Mouse (Mus musculus): ENCODE measurements around the gene Alg2. TPM values are rescaled to one million over a fixed set of nuclear protein-coding genes. Genes with fewer than 3 reads are reported as not detected.
A peak's percentile ranks its signal among the peaks of the same experiment; 100 is the strongest.

The Alg2 gene
- total and polyA plus RNA-seq, 3 experiments, result 6.0 to 6.2 (median 6.1) TPM

GRCm38 (mm10) chr4:47503045-47503444 lies 28.9 kb upstream of the Alg2 start:
- TF ChIP-seq CTCF (IDR thresholded peaks at IDR 0.05), result no peak
- TF ChIP-seq EP300 (IDR thresholded peaks at IDR 0.05; ENCODE audit: insufficient read depth, low read depth, low read length), result no peak
- TF ChIP-seq POLR2A (IDR thresholded peaks at IDR 0.05; ENCODE audit: insufficient read depth, low read depth, low read length), result no peak
- H3K4me1 ChIP-seq (ENCODE audit: control insufficient read depth, insufficient read depth, low read length), result no peaks in the 10 kb centered on the region
- intact Hi-C loops (cut with DNase I), result loop anchor here (10.0 kb wide), 2 partner anchors 692 to 902 kb away; no protein-coding TSS in a partner anchor
- no peak overlapping the region for H3K9ac ChIP-seq (ENCODE audit: low read depth, low read length)
- no peak overlapping the region for H3K27ac ChIP-seq
- no peaks in the 10 kb centered on the region for H3K27me3 ChIP-seq (ENCODE audit: control insufficient read depth, insufficient read depth, low read length)
- no peak overlapping the region for H3K4me3 ChIP-seq
- DNase-seq, result no peak
- no peaks in the 10 kb centered on the region for H3K79me2 ChIP-seq (replicated peaks; ENCODE audit: control insufficient read depth, insufficient read depth, low read length)
- WGBS, result 66% methylated on average over 6 of the region's 6 CpGs
- no peaks in the 10 kb centered on the region for H3K36me3 ChIP-seq (ENCODE audit: control insufficient read depth, insufficient read depth, low read length)

DNA sequence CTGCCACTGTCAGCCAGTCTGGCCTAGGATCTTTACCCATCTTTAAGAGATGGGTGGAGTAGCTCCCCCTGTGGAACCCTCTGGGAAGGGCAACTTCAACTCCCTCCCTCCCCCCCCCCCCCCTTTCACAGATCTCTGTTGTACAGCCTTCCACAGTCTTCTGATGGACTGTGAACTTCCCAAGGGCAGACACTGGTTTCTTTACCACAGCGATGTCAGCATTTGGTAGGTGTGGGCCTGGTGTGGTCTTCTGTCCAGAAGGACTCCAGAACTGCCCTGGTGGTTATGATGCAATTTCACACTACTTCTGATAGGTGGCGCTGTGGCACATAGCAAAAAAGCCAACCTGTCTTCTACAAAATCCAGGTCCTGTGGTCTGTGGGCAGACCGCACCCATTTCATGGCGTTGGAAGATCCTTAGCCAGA lies 28.4 kb upstream of the Alg2 start:
- DNase-seq, result peak; percentile 26 to 31
- Histone ChIP-seq H3K27me3 (ENCODE audit: control insufficient read depth, insufficient read depth, low read length) (no peaks in the 10 kb centered on the region), H3K4me1 (ENCODE audit: control insufficient read depth, insufficient read depth, low read length) (no peaks in the 10 kb centered on the region), H3K79me2 (replicated peaks; ENCODE audit: control insufficient read depth, insufficient read depth, low read length) (no peaks in the 10 kb centered on the region), H3K36me3 (ENCODE audit: control insufficient read depth, insufficient read depth, low read length) (no peaks in the 10 kb centered on the region), H3K27ac (no peak overlapping the region), H3K4me3 (no peak overlapping the region), H3K9ac (ENCODE audit: low read depth, low read length) (no peak overlapping the region)
- intact Hi-C loops (cut with DNase I), result loop anchor here (10.0 kb wide), 2 partner anchors 692 to 902 kb away; no protein-coding TSS in a partner anchor
- 20% methylated on average over 4 of the region's 4 CpGs for WGBS
- TF ChIP-seq POLR2A (IDR thresholded peaks at IDR 0.05; ENCODE audit: insufficient read depth, low read depth, low read length), result no peak
- no peak for TF ChIP-seq EP300 (IDR thresholded peaks at IDR 0.05; ENCODE audit: insufficient read depth, low read depth, low read length)
- peak; percentile 93 for TF ChIP-seq CTCF (IDR thresholded peaks at IDR 0.05)

DNA sequence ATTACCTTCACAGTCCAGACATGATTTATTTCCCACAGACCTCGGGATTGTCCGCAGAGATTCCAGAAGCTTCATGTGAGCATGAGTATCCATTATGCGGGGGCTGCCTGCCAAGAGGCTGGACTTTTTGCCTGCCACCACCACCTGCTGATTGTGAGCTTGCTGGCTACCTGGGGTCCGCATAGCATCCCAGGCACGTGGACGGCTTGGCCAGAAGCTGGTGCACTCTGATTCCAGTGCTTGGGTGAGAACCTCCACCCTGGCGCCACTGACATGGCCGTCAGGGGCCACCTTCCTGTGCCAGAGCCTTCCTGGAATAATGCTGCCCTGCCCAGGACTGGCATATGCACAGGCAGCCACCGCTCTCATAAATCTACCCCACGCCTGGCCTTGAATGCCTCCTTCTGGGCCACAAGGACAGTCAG lies 25.0 kb upstream of the Alg2 start:
- no peak for TF ChIP-seq CTCF (IDR thresholded peaks at IDR 0.05)
- no peak for TF ChIP-seq EP300 (IDR thresholded peaks at IDR 0.05; ENCODE audit: insufficient read depth, low read depth, low read length)
- TF ChIP-seq POLR2A (IDR thresholded peaks at IDR 0.05; ENCODE audit: insufficient read depth, low read depth, low read length), result no peak
- intact Hi-C loops (cut with DNase I), result no loop called here
- no peak for DNase-seq
- no peaks in the 10 kb centered on the region for H3K4me1 ChIP-seq (ENCODE audit: control insufficient read depth, insufficient read depth, low read length)
- no peaks in the 10 kb centered on the region for H3K27me3 ChIP-seq (ENCODE audit: control insufficient read depth, insufficient read depth, low read length)
- no peak overlapping the region for H3K9ac ChIP-seq (ENCODE audit: low read depth, low read length)
- no peaks in the 10 kb centered on the region for H3K36me3 ChIP-seq (ENCODE audit: control insufficient read depth, insufficient read depth, low read length)
- H3K27ac ChIP-seq, result no peak overlapping the region
- no peaks in the 10 kb centered on the region for H3K79me2 ChIP-seq (replicated peaks; ENCODE audit: control insufficient read depth, insufficient read depth, low read length)
- no peak overlapping the region for H3K4me3 ChIP-seq
- WGBS, result 69% methylated on average over 10 of the region's 10 CpGs

- Histone ChIP-seq H3K4me1 (ENCODE audit: control insufficient read depth, insufficient read depth, low read length) (no peaks in the 10 kb centered on the region), H3K4me3 (no peak overlapping the region), H3K27ac (no peak overlapping the region), H3K27me3 (ENCODE audit: control insufficient read depth, insufficient read depth, low read length) (no peaks in the 10 kb centered on the region), H3K9ac (ENCODE audit: low read depth, low read length) (no peak overlapping the region), H3K36me3 (ENCODE audit: control insufficient read depth, insufficient read depth, low read length) (no peaks in the 10 kb centered on the region), H3K79me2 (replicated peaks; ENCODE audit: control insufficient read depth, insufficient read depth, low read length) (no peaks in the 10 kb centered on the region)
- intact Hi-C loops (cut with DNase I), result no loop called here
- TF ChIP-seq CTCF (IDR thresholded peaks at IDR 0.05) (no peak), EP300 (IDR thresholded peaks at IDR 0.05; ENCODE audit: insufficient read depth, low read depth, low read length) (no peak), POLR2A (IDR thresholded peaks at IDR 0.05; ENCODE audit: insufficient read depth, low read depth, low read length) (no peak)
- 58% methylated on average over 7 of the region's 7 CpGs for WGBS
- DNase-seq, result no peak
Observed at GRCm38 (mm10) chr4:47497811-47498385, 23.8 kb upstream of the Alg2 start.

DNA sequence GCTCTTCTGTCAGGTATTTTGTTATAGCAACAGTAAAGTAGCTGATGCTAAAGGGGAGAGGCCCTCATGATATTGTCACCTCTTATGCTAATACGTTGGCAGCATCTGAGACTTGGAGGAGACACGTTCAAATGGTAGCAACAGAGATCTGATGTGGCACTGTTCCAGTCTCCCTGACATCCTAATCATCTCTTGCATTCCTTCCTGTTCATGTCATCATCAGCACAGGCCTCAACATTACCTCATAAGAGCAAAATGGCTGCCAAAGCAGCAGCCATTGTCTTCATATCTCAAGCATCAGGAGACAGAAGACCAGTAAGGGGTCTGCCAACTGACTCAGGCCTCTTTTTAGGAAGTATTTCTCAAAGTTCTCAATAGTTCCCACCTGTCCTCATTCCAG lies 20.6 kb upstream of the Alg2 start:
- DNase-seq, result no peak
- Histone ChIP-seq H3K4me1 (ENCODE audit: control insufficient read depth, insufficient read depth, low read length) (no peaks in the 10 kb centered on the region), H3K79me2 (replicated peaks; ENCODE audit: control insufficient read depth, insufficient read depth, low read length) (no peaks in the 10 kb centered on the region), H3K4me3 (no peak overlapping the region), H3K9ac (ENCODE audit: low read depth, low read length) (no peak overlapping the region), H3K27ac (no peak overlapping the region), H3K36me3 (ENCODE audit: control insufficient read depth, insufficient read depth, low read length) (no peaks in the 10 kb centered on the region), H3K27me3 (ENCODE audit: control insufficient read depth, insufficient read depth, low read length) (no peaks in the 10 kb centered on the region)
- intact Hi-C loops (cut with DNase I), result no loop called here
- TF ChIP-seq POLR2A (IDR thresholded peaks at IDR 0.05; ENCODE audit: insufficient read depth, low read depth, low read length) (no peak), EP300 (IDR thresholded peaks at IDR 0.05; ENCODE audit: insufficient read depth, low read depth, low read length) (no peak)
- WGBS, result 41% methylated on average over 2 of the region's 2 CpGs

GRCm38 (mm10) chr4:47494137-47494536 lies 20.0 kb upstream of the Alg2 start:
- no peak overlapping the region for H3K4me3 ChIP-seq
- intact Hi-C loops (cut with DNase I), result no loop called here

More at GRCm38 (mm10) chr4:47494137-47494536, 20.0 kb upstream of the Alg2 start:
- WGBS, result 34% methylated on average over 1 of the region's 1 CpGs
- Histone ChIP-seq H3K27me3 (ENCODE audit: control insufficient read depth, insufficient read depth, low read length) (no peaks in the 10 kb centered on the region), H3K36me3 (ENCODE audit: control insufficient read depth, insufficient read depth, low read length) (no peaks in the 10 kb centered on the region), H3K27ac (no peak overlapping the region), H3K79me2 (replicated peaks; ENCODE audit: control insufficient read depth, insufficient read depth, low read length) (no peaks in the 10 kb centered on the region), H3K9ac (ENCODE audit: low read depth, low read length) (no peak overlapping the region), H3K4me1 (ENCODE audit: control insufficient read depth, insufficient read depth, low read length) (no peaks in the 10 kb centered on the region)
- DNase-seq, result no peak
- TF ChIP-seq EP300 (IDR thresholded peaks at IDR 0.05; ENCODE audit: insufficient read depth, low read depth, low read length), result no peak
- no peak for TF ChIP-seq POLR2A (IDR thresholded peaks at IDR 0.05; ENCODE audit: insufficient read depth, low read depth, low read length)
- no peak for TF ChIP-seq CTCF (IDR thresholded peaks at IDR 0.05)
